Mouse (Mus musculus) ES-Bruce4 (cell line): ENCODE results near the gene Trim11.

Experiments
- CTCF ChIP-seq: IDR thresholded peaks from one replicate; pipeline ENCODE4 v1.8.1; 2011; ENCODE audit warnings: low read depth, low read length
- EP300 ChIP-seq: IDR thresholded peaks from 2 replicates; pipeline ENCODE4 v1.6.1; 2011; ENCODE audit warnings: low read depth, low read length; ENCODE audit not compliant: insufficient read depth

GRCm38 (mm10) chr11:58993091-58993670, 15.3 kb downstream of the Trim11 start:
- no peak for TF ChIP-seq CTCF
- TF ChIP-seq EP300 = no peak
